Mouse (Mus musculus): Measurements from ENCODE around the gene Acvr1. TPM values are rescaled to one million over a fixed set of nuclear protein-coding genes. Genes with fewer than 3 reads are reported as not detected.

Gene Acvr1
- polyA plus RNA-seq, 1 experiment from 2014 or later, result 7.0 TPM

- H3K4me1 ChIP-seq, result no peaks in the 10 kb centered on the region
- H3K27ac ChIP-seq, result no peak within 1 kb of the TSS
- H3K4me2 ChIP-seq, result no peak within 1 kb of the TSS
- H3K9ac ChIP-seq, result no peak within 1 kb of the TSS
- 84% methylated on average over 7 of the region's 7 CpGs for WGBS
- no peak for ATAC-seq (ENCODE audit: insufficient read depth, low FRiP score, low read depth)
- no peaks in the 10 kb centered on the region for H3K9me3 ChIP-seq
- no peak within 1 kb of the TSS for H3K4me3 ChIP-seq (replicated peaks)
- H3K36me3 ChIP-seq, result peaks cover 24% of the 10 kb centered on the region
- no peaks in the 10 kb centered on the region for H3K27me3 ChIP-seq (replicated peaks)
These were observed 97.1 kb downstream of the Acvr1 start, which contains the start of gene Gm17409 for GRCm38 (mm10) chr2:58469816-58470215. Gene Gm17409 (plus strand): TSS chr2:58470116.

DNA sequence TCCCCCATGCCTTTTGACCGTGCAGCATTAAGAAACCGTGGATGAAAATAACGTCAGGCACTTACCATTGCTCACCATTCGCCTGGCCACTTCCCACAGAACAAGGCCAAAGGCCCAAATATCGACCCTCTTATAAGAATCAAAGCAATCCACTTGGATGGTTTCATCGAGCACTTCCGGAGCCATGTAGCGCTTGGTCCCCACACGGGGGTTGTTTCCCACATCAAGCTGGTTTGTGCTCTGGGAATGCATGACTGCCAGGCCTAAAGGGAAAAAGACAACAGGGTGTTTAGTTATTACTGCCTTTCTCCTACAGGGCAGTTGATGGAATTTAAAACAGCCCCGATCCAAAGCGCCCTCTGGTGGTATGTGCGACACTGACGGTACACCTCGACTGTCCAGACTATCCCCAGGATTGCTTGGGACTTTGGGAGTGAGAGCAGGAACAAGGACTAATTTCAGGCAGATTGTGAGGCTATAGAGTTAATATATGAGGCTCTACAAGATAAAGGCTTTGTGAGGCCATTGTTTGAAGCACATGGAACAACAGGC is 108.1 kb downstream of the Acvr1 start:
- Histone ChIP-seq H3K4me1 (no peaks in the 10 kb centered on the region), H3K9me3 (no peaks in the 10 kb centered on the region), H3K27me3 (replicated peaks) (no peaks in the 10 kb centered on the region), H3K4me2 (no peak overlapping the region), H3K9ac (no peak overlapping the region), H3K27ac (no peak overlapping the region), H3K36me3 (peaks cover 31% of the 10 kb centered on the region), H3K4me3 (replicated peaks) (no peak overlapping the region)
- WGBS, result 88% methylated on average over 14 of the region's 14 CpGs
- ATAC-seq (ENCODE audit: insufficient read depth, low FRiP score, low read depth), result no peak

GRCm38 (mm10) chr2:58457488-58457865 is 109.5 kb downstream of the Acvr1 start:
- 90% methylated on average over 5 of the region's 5 CpGs for WGBS
- Histone ChIP-seq H3K4me3 (replicated peaks) (no peak overlapping the region), H3K27me3 (replicated peaks) (no peaks in the 10 kb centered on the region), H3K9me3 (no peaks in the 10 kb centered on the region), H3K4me1 (no peaks in the 10 kb centered on the region), H3K9ac (no peak overlapping the region), H3K36me3 (peaks cover 26% of the 10 kb centered on the region), H3K27ac (no peak overlapping the region), H3K4me2 (no peak overlapping the region)
- ATAC-seq (ENCODE audit: insufficient read depth, low FRiP score, low read depth), result no peak

DNA sequence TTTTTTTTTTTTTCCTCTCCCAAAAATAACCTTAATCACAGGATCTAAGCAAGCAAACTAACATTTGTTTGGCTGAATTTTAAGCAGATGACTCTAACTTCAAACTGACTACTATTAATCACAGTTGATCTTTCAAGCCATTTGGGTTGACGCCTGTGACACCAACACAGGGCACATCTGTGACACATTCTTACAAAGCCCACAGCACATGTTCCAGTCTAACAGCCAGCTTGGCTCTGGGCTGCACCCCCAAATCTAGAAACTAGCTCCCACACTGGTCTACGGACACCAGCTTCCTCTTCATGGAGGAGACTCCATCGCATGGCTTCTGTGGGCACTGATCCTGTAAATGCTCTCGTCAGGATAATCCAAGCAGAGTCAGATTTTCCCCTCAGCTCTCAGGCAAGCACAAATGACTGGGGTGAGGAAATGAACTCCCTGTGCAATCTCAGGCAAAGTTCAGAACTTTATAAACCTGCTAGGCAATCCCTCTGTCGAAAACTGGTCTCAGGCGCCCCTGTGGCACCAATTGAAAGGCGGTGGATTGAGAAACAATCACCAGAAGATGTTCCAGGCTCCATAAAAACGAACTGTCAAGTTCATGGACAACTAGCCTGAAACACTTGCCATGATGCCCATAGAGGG is 110.0 kb downstream of the Acvr1 start:
- Histone ChIP-seq H3K27ac (no peak overlapping the region), H3K36me3 (peaks cover 23% of the 10 kb centered on the region), H3K4me3 (replicated peaks) (no peak overlapping the region), H3K4me1 (no peaks in the 10 kb centered on the region), H3K27me3 (replicated peaks) (no peaks in the 10 kb centered on the region), H3K9ac (no peak overlapping the region), H3K4me2 (no peak overlapping the region), H3K9me3 (no peaks in the 10 kb centered on the region)
- WGBS, result 91% methylated on average over 8 of the region's 8 CpGs
- no peak for ATAC-seq (ENCODE audit: insufficient read depth, low FRiP score, low read depth)

- H3K36me3 ChIP-seq, result peaks cover 16% of the 10 kb centered on the region
- H3K9ac ChIP-seq, result no peak overlapping the region
- no peak overlapping the region for H3K27ac ChIP-seq
- ATAC-seq (ENCODE audit: insufficient read depth, low FRiP score, low read depth), result no peak
- H3K4me3 ChIP-seq (replicated peaks), result no peak overlapping the region
- H3K27me3 ChIP-seq (replicated peaks), result no peaks in the 10 kb centered on the region
- H3K4me2 ChIP-seq, result no peak overlapping the region
- 90% methylated on average over 16 of the region's 16 CpGs for WGBS
- no peaks in the 10 kb centered on the region for H3K4me1 ChIP-seq
- no peaks in the 10 kb centered on the region for H3K9me3 ChIP-seq
These were observed 112.7 kb downstream of the Acvr1 start for GRCm38 (mm10) chr2:58454095-58454865.

- H3K9ac ChIP-seq, result no peak overlapping the region
- no peaks in the 10 kb centered on the region for H3K27me3 ChIP-seq (replicated peaks)
- ATAC-seq (ENCODE audit: insufficient read depth, low FRiP score, low read depth), result no peak
- H3K4me1 ChIP-seq, result no peaks in the 10 kb centered on the region
- WGBS, result 89% methylated on average over 15 of the region's 15 CpGs
- peaks cover 19% of the 10 kb centered on the region for H3K36me3 ChIP-seq
- H3K27ac ChIP-seq, result no peak overlapping the region
- no peaks in the 10 kb centered on the region for H3K9me3 ChIP-seq
- no peak overlapping the region for H3K4me3 ChIP-seq (replicated peaks)
- H3K4me2 ChIP-seq, result no peak overlapping the region
These were observed 120.0 kb downstream of the Acvr1 start for GRCm38 (mm10) chr2:58447001-58447400.

- Histone ChIP-seq H3K27ac (no peak overlapping the region), H3K9ac (no peak overlapping the region), H3K27me3 (replicated peaks) (no peaks in the 10 kb centered on the region), H3K4me2 (no peak overlapping the region), H3K9me3 (no peaks in the 10 kb centered on the region), H3K4me1 (no peaks in the 10 kb centered on the region), H3K4me3 (replicated peaks) (no peak overlapping the region), H3K36me3 (peaks cover 19% of the 10 kb centered on the region)
- WGBS, result 75% methylated on average over 4 of the region's 4 CpGs
- no peak for ATAC-seq (ENCODE audit: insufficient read depth, low FRiP score, low read depth)
These were observed 123.8 kb downstream of the Acvr1 start for GRCm38 (mm10) chr2:58443163-58443562.

GRCm38 (mm10) chr2:58436911-58437310 is 130.0 kb downstream of the Acvr1 start:
- WGBS, result 84% methylated on average over 3 of the region's 3 CpGs
- no peak for ATAC-seq (ENCODE audit: insufficient read depth, low FRiP score, low read depth)
- no peak overlapping the region for H3K4me2 ChIP-seq
- no peak overlapping the region for H3K27ac ChIP-seq
- H3K4me1 ChIP-seq, result no peaks in the 10 kb centered on the region
- no peaks in the 10 kb centered on the region for H3K27me3 ChIP-seq (replicated peaks)
- H3K9ac ChIP-seq, result no peak overlapping the region
- H3K36me3 ChIP-seq, result no peaks in the 10 kb centered on the region
- no peaks in the 10 kb centered on the region for H3K9me3 ChIP-seq
- no peak overlapping the region for H3K4me3 ChIP-seq (replicated peaks)

- H3K27ac ChIP-seq, result no peak overlapping the region
- ATAC-seq (ENCODE audit: insufficient read depth, low FRiP score, low read depth), result no peak
- H3K4me1 ChIP-seq, result no peaks in the 10 kb centered on the region
- no peaks in the 10 kb centered on the region for H3K9me3 ChIP-seq
- no peaks in the 10 kb centered on the region for H3K27me3 ChIP-seq (replicated peaks)
- WGBS, result 90% methylated on average over 13 of the region's 13 CpGs
- no peak overlapping the region for H3K9ac ChIP-seq
- no peaks in the 10 kb centered on the region for H3K36me3 ChIP-seq
- H3K4me3 ChIP-seq (replicated peaks), result no peak overlapping the region
- no peak overlapping the region for H3K4me2 ChIP-seq
These were observed 131.4 kb downstream of the Acvr1 start for GRCm38 (mm10) chr2:58435507-58435906.

- no peaks in the 10 kb centered on the region for H3K4me1 ChIP-seq
- 40% methylated on average over 2 of the region's 2 CpGs for WGBS
- H3K27ac ChIP-seq, result no peak overlapping the region
- H3K4me3 ChIP-seq (replicated peaks), result no peak overlapping the region
- ATAC-seq (ENCODE audit: insufficient read depth, low FRiP score, low read depth), result no peak
- H3K27me3 ChIP-seq (replicated peaks), result no peaks in the 10 kb centered on the region
- no peak overlapping the region for H3K4me2 ChIP-seq
- no peaks in the 10 kb centered on the region for H3K9me3 ChIP-seq
- H3K9ac ChIP-seq, result no peak overlapping the region
- no peaks in the 10 kb centered on the region for H3K36me3 ChIP-seq
These were observed 132.5 kb downstream of the Acvr1 start for GRCm38 (mm10) chr2:58434438-58434837.

- no peaks in the 10 kb centered on the region for H3K27me3 ChIP-seq (replicated peaks)
- no peak for ATAC-seq (ENCODE audit: insufficient read depth, low FRiP score, low read depth)
- 74% methylated on average over 2 of the region's 2 CpGs for WGBS
- H3K4me1 ChIP-seq, result no peaks in the 10 kb centered on the region
- no peaks in the 10 kb centered on the region for H3K36me3 ChIP-seq
- H3K27ac ChIP-seq, result no peak overlapping the region
- no peaks in the 10 kb centered on the region for H3K9me3 ChIP-seq
- H3K4me2 ChIP-seq, result no peak overlapping the region
- H3K9ac ChIP-seq, result no peak overlapping the region
- H3K4me3 ChIP-seq (replicated peaks), result no peak overlapping the region
These were observed 133.6 kb downstream of the Acvr1 start for GRCm38 (mm10) chr2:58433317-58433716.

GRCm38 (mm10) chr2:58432211-58432610 is 134.7 kb downstream of the Acvr1 start:
- no peak for ATAC-seq (ENCODE audit: insufficient read depth, low FRiP score, low read depth)
- H3K4me3 ChIP-seq (replicated peaks), result no peak overlapping the region
- 93% methylated on average over 7 of the region's 7 CpGs for WGBS
- no peaks in the 10 kb centered on the region for H3K27me3 ChIP-seq (replicated peaks)
- no peaks in the 10 kb centered on the region for H3K4me1 ChIP-seq
- no peaks in the 10 kb centered on the region for H3K9me3 ChIP-seq
- H3K36me3 ChIP-seq, result no peaks in the 10 kb centered on the region
- no peak overlapping the region for H3K27ac ChIP-seq
- H3K4me2 ChIP-seq, result no peak overlapping the region
- no peak overlapping the region for H3K9ac ChIP-seq
